Mouse (Mus musculus) MEL (cell line): Measurements from ENCODE around the gene Ganab. TPM values are rescaled to one million over a fixed set of nuclear protein-coding genes. Genes with fewer than 3 reads are reported as not detected.

ENCODE experiments used
- DNase-seq: peaks from one replicate; pipeline ENCODE4 v3.0.0; 2011; ENCODE audit warnings: low read depth, low spot score
- H3K27ac ChIP-seq: 2 replicates; pipeline ENCODE4 v1.5.1; 2012; ENCODE audit warnings: low read depth, mild to moderate bottlenecking, control low read depth, low read length, moderate library complexity; ENCODE audit not compliant: control insufficient read depth
- H3K27me3 ChIP-seq, 2 experiments: fragments of 150-350 bp in 1 of 2; sonication (generic) in 1 of 2; 2 replicates each; pipeline ENCODE4 v1.6.1; 2012; ENCODE audit warnings: low read length in 2 of 2, mild to moderate bottlenecking in 2 of 2, improper control_type of control experiment in 1 of 2, moderate library complexity in 1 of 2; ENCODE audit not compliant: insufficient read depth in 2 of 2, control insufficient read depth in 1 of 2
- H3K36me3 ChIP-seq, 2 experiments: 2 replicates each; pipeline ENCODE4 v1.6.1; 2012 to 2014; ENCODE audit warnings: low read length in 2 of 2, improper control_type of control experiment in 1 of 2, inconsistent platforms in 1 of 2, mild to moderate bottlenecking in 1 of 2; ENCODE audit not compliant: insufficient read depth in 2 of 2, control insufficient read depth in 1 of 2
- H3K4me1 ChIP-seq, 2 experiments: fragments of 150-350 bp in 1 of 2; sonication (generic) in 1 of 2; 2 replicates each; pipeline ENCODE4 v1.6.1; 2012; ENCODE audit warnings: low read length in 2 of 2, improper control_type of control experiment in 1 of 2, mild to moderate bottlenecking in 1 of 2; ENCODE audit not compliant: insufficient read depth in 2 of 2, control insufficient read depth in 1 of 2
- H3K4me3 ChIP-seq, 2 experiments: fragments of 150-350 bp in 1 of 2; sonication (generic) in 1 of 2; 2 replicates each; pipeline ENCODE4 v1.5.1; 2012; ENCODE audit warnings: low read depth in 2 of 2, low read length in 2 of 2, mild to moderate bottlenecking in 2 of 2, moderate library complexity in 2 of 2, control low read depth in 1 of 2, improper control_type of control experiment in 1 of 2; ENCODE audit not compliant: control insufficient read depth in 1 of 2, insufficient read depth in 1 of 2
- H3K79me2 ChIP-seq: 2 replicates; pipeline ENCODE4 v1.6.1; 2012; ENCODE audit warnings: mild to moderate bottlenecking, low read length, moderate library complexity; ENCODE audit not compliant: control insufficient read depth, poor library complexity, insufficient read depth
- H3K9ac ChIP-seq: 2 replicates; pipeline ENCODE4 v1.6.1; 2012; ENCODE audit warnings: low read depth, mild to moderate bottlenecking, control low read depth, low read length, moderate library complexity; ENCODE audit not compliant: control insufficient read depth, poor library complexity, severe bottlenecking
- H3K9me3 ChIP-seq: fragments of 150-350 bp; sonication (generic); replicated peaks from 2 replicates; pipeline ENCODE4 v1.6.1; 2012; ENCODE audit warnings: mild to moderate bottlenecking, low read length, improper control_type of control experiment, moderate library complexity; ENCODE audit not compliant: insufficient read depth
- CHD1 ChIP-seq: IDR thresholded peaks from 2 replicates; pipeline ENCODE4 v1.6.1; 2012; ENCODE audit warnings: low read depth, mild to moderate bottlenecking, inconsistent platforms, low read length, improper control_type of control experiment
- CHD2 ChIP-seq: IDR thresholded peaks from 2 replicates; pipeline ENCODE4 v1.6.1; 2011; ENCODE audit warnings: low read length, improper control_type of control experiment
- E2F4 ChIP-seq: IDR thresholded peaks from 2 replicates; pipeline ENCODE4 v1.6.1; 2011; ENCODE audit warnings: low read depth, low read length, improper control_type of control experiment, borderline replicate concordance
- ELF1 ChIP-seq: IDR thresholded peaks from 2 replicates; pipeline ENCODE4 v1.6.1; 2014; ENCODE audit warnings: low read depth, mild to moderate bottlenecking, inconsistent platforms, low read length, improper control_type of control experiment, moderate library complexity
- ETS1 ChIP-seq: IDR thresholded peaks from 2 replicates; pipeline ENCODE4 v1.6.1; 2012; ENCODE audit warnings: low read depth, mild to moderate bottlenecking, inconsistent platforms, low read length, improper control_type of control experiment, moderate library complexity
- GATA1 ChIP-seq: IDR thresholded peaks from 2 replicates; pipeline ENCODE4 v1.6.1; 2011; ENCODE audit warnings: low read depth, low read length, improper control_type of control experiment
- HCFC1 ChIP-seq: IDR thresholded peaks from 2 replicates; pipeline ENCODE4 v1.6.1; 2012; ENCODE audit warnings: low read depth, mild to moderate bottlenecking, inconsistent platforms, low read length, improper control_type of control experiment, moderate library complexity
- KAT2A ChIP-seq: conservative IDR thresholded peaks from 2 replicates; pipeline ENCODE4 v1.6.1; 2012; ENCODE audit warnings: low read depth, low read length, improper control_type of control experiment, inconsistent platforms
- MAFK ChIP-seq: IDR thresholded peaks from 2 replicates; pipeline ENCODE4 v1.6.1; 2011; ENCODE audit warnings: low read depth, mild to moderate bottlenecking, low read length, improper control_type of control experiment, borderline replicate concordance
- MAX ChIP-seq: IDR thresholded peaks from 2 replicates; pipeline ENCODE4 v1.6.1; 2011; ENCODE audit warnings: low read length, improper control_type of control experiment
- MEF2A ChIP-seq: IDR thresholded peaks from 2 replicates; pipeline ENCODE4 v1.6.1; 2014; ENCODE audit warnings: low read depth, mild to moderate bottlenecking, inconsistent platforms, low read length, improper control_type of control experiment; ENCODE audit not compliant: poor library complexity, insufficient replicate concordance, severe bottlenecking; ENCODE audit errors: extremely low read depth
- MYB ChIP-seq: IDR thresholded peaks from 2 replicates; pipeline ENCODE4 v1.6.1; 2011; ENCODE audit warnings: mild to moderate bottlenecking, low read depth, low read length, improper control_type of control experiment
- MYC ChIP-seq: IDR thresholded peaks from 2 replicates; pipeline ENCODE4 v1.6.1; 2011; ENCODE audit warnings: low read depth, mild to moderate bottlenecking, low read length, improper control_type of control experiment, moderate library complexity
- NRF1 ChIP-seq: IDR thresholded peaks from 2 replicates; pipeline ENCODE4 v1.6.1; 2014; ENCODE audit warnings: low read depth, mild to moderate bottlenecking, inconsistent platforms, low read length, improper control_type of control experiment, moderate library complexity; ENCODE audit not compliant: poor library complexity, insufficient read depth, severe bottlenecking
- POLR2AphosphoS2 ChIP-seq: IDR thresholded peaks from 2 replicates; pipeline ENCODE4 v1.6.1; 2011; ENCODE audit warnings: low read length, improper control_type of control experiment
- RCOR1 ChIP-seq: IDR thresholded peaks from 2 replicates; pipeline ENCODE4 v1.6.1; 2012; ENCODE audit warnings: low read depth, mild to moderate bottlenecking, inconsistent platforms, low read length, improper control_type of control experiment
- SIN3A ChIP-seq: IDR thresholded peaks from 2 replicates; pipeline ENCODE4 v1.6.1; 2012; ENCODE audit warnings: low read length, improper control_type of control experiment, inconsistent platforms
- SMC3 ChIP-seq: IDR thresholded peaks from 2 replicates; pipeline ENCODE4 v1.6.1; 2011; ENCODE audit warnings: low read depth, low read length, improper control_type of control experiment
- TBP ChIP-seq: IDR thresholded peaks from 2 replicates; pipeline ENCODE4 v1.8.0; 2011; ENCODE audit warnings: low read depth, low read length, improper control_type of control experiment
- UBTF ChIP-seq: IDR thresholded peaks from 2 replicates; pipeline ENCODE4 v1.6.1; 2012; ENCODE audit warnings: low read depth, mild to moderate bottlenecking, inconsistent platforms, low read length, improper control_type of control experiment, moderate library complexity, borderline replicate concordance; ENCODE audit not compliant: insufficient read depth
- ZC3H11A ChIP-seq: IDR thresholded peaks from 2 replicates; pipeline ENCODE4 v1.6.1; 2012; ENCODE audit warnings: low read depth, mild to moderate bottlenecking, inconsistent platforms, low read length, improper control_type of control experiment
- ZKSCAN1 ChIP-seq: IDR thresholded peaks from 2 replicates; pipeline ENCODE4 v1.6.1; 2012; ENCODE audit warnings: low read depth, mild to moderate bottlenecking, inconsistent platforms, low read length, improper control_type of control experiment, moderate library complexity
- ZMIZ1 ChIP-seq: IDR thresholded peaks from 2 replicates; pipeline ENCODE4 v1.6.1; 2012; ENCODE audit warnings: low read depth, mild to moderate bottlenecking, inconsistent platforms, low read length, improper control_type of control experiment, moderate library complexity
- ZNF384 ChIP-seq: IDR thresholded peaks from 2 replicates; pipeline ENCODE4 v1.6.1; 2012; ENCODE audit warnings: low read depth, mild to moderate bottlenecking, inconsistent platforms, low read length, improper control_type of control experiment
- polyA plus RNA-seq, 2 experiments: library from polyadenylated mRNA; stranded (reverse) in 1 of 2; unstranded in 1 of 2; fragments of >175 nt in 1 of 2; fragments of >200 nt in 1 of 2; gene quantifications; 2 replicates each; pipeline versions ENCODE4 v1.2.1 to v1.2.4; 2012; ENCODE audit warnings: low replicate concordance in 2 of 2, low read depth in 1 of 2; ENCODE audit not compliant: insufficient read length in 2 of 2, insufficient read depth in 1 of 2, missing spikeins in 1 of 2
- total RNA-seq: library from RNA; depleted of rRNA; stranded (reverse); fragments of 300-350 nt; gene quantifications from 2 replicates; pipeline ENCODE4 v1.2.3, GENCODE M21; 2012

Ganab gene
- total and polyA plus RNA-seq, 3 experiments, result 122 to 123 TPM; not detected in 1

- TF ChIP-seq TBP (peak; percentile 64; the same call in 1 of the 2 replicates), ZMIZ1 (0 out of 2 replicates have a peak, but pooled peaks have one; percentile 53), GATA1 (no peak), SIN3A (peak; percentile 99), MYB (peak; percentile 38; the same call in 1 of the 2 replicates), UBTF (no peak), RCOR1 (no peak), MAFK (no peak), HCFC1 (peak; percentile 99), ZKSCAN1 (no peak), CHD2 (no peak), MYC (peak; percentile 83), NRF1 (0 out of 2 replicates have a peak, but pooled peaks have one; percentile 37), ZC3H11A (no peak), MEF2A (peak; percentile 62; the same call in 1 of the 2 replicates), KAT2A (peak; percentile 87), E2F4 (peak; percentile 39; the same call in 1 of the 2 replicates), ELF1 (peak; percentile 98), POLR2AphosphoS2 (peak; percentile 65; the same call in 1 of the 2 replicates)
These were observed 26.3 kb upstream of the Ganab start, which contains the start of gene Ubxn1 (continued) for GRCm38 (mm10) chr19:8871267-8872186.

- Histone ChIP-seq H3K27ac (peak overlapping the region; percentile 68), H3K36me3 (peaks cover 8 to 26% of the 10 kb centered on the region in 2 experiments), H3K4me1 (peaks cover 10 to 21% of the 10 kb centered on the region in 2 experiments; a peak in 3 of 4 replicates), H3K4me3 (peak overlapping the region; percentile 73 to 94), H3K9ac (peak overlapping the region; percentile 98), H3K9me3 (no peaks in the 10 kb centered on the region), H3K27me3 (no peaks in the 10 kb centered on the region), H3K79me2 (peaks cover 15% of the 10 kb centered on the region)
- no peak for DNase-seq
- TF ChIP-seq NRF1 (no peak), MAX (no peak), ZNF384 (no peak), ZMIZ1 (no peak), SMC3 (no peak), SIN3A (no peak), KAT2A (no peak), CHD1 (no peak), ETS1 (no peak)
These were observed 25.5 kb upstream of the Ganab start for GRCm38 (mm10) chr19:8872266-8872840.
